Mouse (Mus musculus): ENCODE measurements around the gene Acer1.

- no peak for TF ChIP-seq GATA1 (IDR thresholded peaks at IDR 0.05; ENCODE audit: borderline replicate concordance, low read length)
- TF ChIP-seq FLI1 (IDR thresholded peaks at IDR 0.05; ENCODE audit: low read length), result no peak
Measured at GRCm38 (mm10) chr17:56935363-56936131, 46.4 kb downstream of the Acer1 start, which contains the start of gene Mllt1.

Measured in megakaryocyte, embryonic 14.5 days (primary cell).